Mouse (Mus musculus): ENCODE data around the gene Nkain2. TPM values are rescaled to one million over a fixed set of nuclear protein-coding genes. Genes with fewer than 3 reads are reported as not detected.
A peak's percentile ranks its signal among the peaks of the same experiment; 100 is the strongest.

The Nkain2 gene
- total and polyA plus RNA-seq, 2 experiments from 2014 or later = 23.3 to 45.0 TPM

GRCm38 (mm10) chr10:32631043-32631442 lies 259.2 kb downstream of the Nkain2 start:
- WGBS = 97% methylated on average over 2 of the region's 2 CpGs
- H3K4me2 ChIP-seq (ENCODE audit: low read depth, low read length, poor library complexity, severe bottlenecking) = no peak overlapping the region
- no peak overlapping the region for H3K9ac ChIP-seq (replicated peaks; ENCODE audit: low read length, poor library complexity, severe bottlenecking)
- no peaks in the 10 kb centered on the region for H3K36me3 ChIP-seq (ENCODE audit: insufficient read depth, low read length)
- ATAC-seq (ENCODE audit: low FRiP score) = no peak
- H3K9me3 ChIP-seq (ENCODE audit: low read length) = no peaks in the 10 kb centered on the region
- no peaks in the 10 kb centered on the region for H3K27me3 ChIP-seq (ENCODE audit: insufficient read depth, low read length)
- H3K27ac ChIP-seq (ENCODE audit: low read depth, low read length) = no peak overlapping the region
- no peak overlapping the region for H3K4me3 ChIP-seq (ENCODE audit: low read depth, low read length)
- no peak for DNase-seq (ENCODE audit: low spot score)
- no peaks in the 10 kb centered on the region for H3K4me1 ChIP-seq (ENCODE audit: insufficient read depth, low read length)
- TF ChIP-seq CTCF (IDR thresholded peaks at IDR 0.05) = no peak

GRCm38 (mm10) chr10:32604448-32604847 lies 285.8 kb downstream of the Nkain2 start:
- TF ChIP-seq CTCF (IDR thresholded peaks at IDR 0.05) = no peak
- Histone ChIP-seq H3K27me3 (ENCODE audit: insufficient read depth, low read length) (no peaks in the 10 kb centered on the region), H3K36me3 (ENCODE audit: insufficient read depth, low read length) (no peaks in the 10 kb centered on the region), H3K9ac (replicated peaks; ENCODE audit: low read length, poor library complexity, severe bottlenecking) (no peak overlapping the region), H3K27ac (ENCODE audit: low read depth, low read length) (no peak overlapping the region), H3K4me2 (ENCODE audit: low read depth, low read length, poor library complexity, severe bottlenecking) (no peak overlapping the region), H3K9me3 (ENCODE audit: low read length) (no peaks in the 10 kb centered on the region), H3K4me3 (ENCODE audit: low read depth, low read length) (no peak overlapping the region), H3K4me1 (ENCODE audit: insufficient read depth, low read length) (no peaks in the 10 kb centered on the region)
- ATAC-seq (ENCODE audit: low FRiP score) (no peak), DNase-seq (ENCODE audit: low spot score) (peak; percentile 24)

GRCm38 (mm10) chr10:32602798-32603197 lies 287.5 kb downstream of the Nkain2 start:
- Histone ChIP-seq H3K4me2 (ENCODE audit: low read depth, low read length, poor library complexity, severe bottlenecking) (no peak overlapping the region), H3K4me3 (ENCODE audit: low read depth, low read length) (no peak overlapping the region), H3K9ac (replicated peaks; ENCODE audit: low read length, poor library complexity, severe bottlenecking) (no peak overlapping the region), H3K9me3 (ENCODE audit: low read length) (no peaks in the 10 kb centered on the region), H3K36me3 (ENCODE audit: insufficient read depth, low read length) (no peaks in the 10 kb centered on the region), H3K27ac (ENCODE audit: low read depth, low read length) (no peak overlapping the region), H3K4me1 (ENCODE audit: insufficient read depth, low read length) (no peaks in the 10 kb centered on the region), H3K27me3 (ENCODE audit: insufficient read depth, low read length) (no peaks in the 10 kb centered on the region)
- no peak for ATAC-seq (ENCODE audit: low FRiP score)
- DNase-seq (ENCODE audit: low spot score) = no peak
- no peak for TF ChIP-seq CTCF (IDR thresholded peaks at IDR 0.05)
- WGBS = 78% methylated on average over 4 of the region's 4 CpGs

- ATAC-seq (ENCODE audit: low FRiP score) = no peak
- 86% methylated on average over 2 of the region's 2 CpGs for WGBS
- Histone ChIP-seq H3K9ac (replicated peaks; ENCODE audit: low read length, poor library complexity, severe bottlenecking) (no peak overlapping the region), H3K9me3 (ENCODE audit: low read length) (no peaks in the 10 kb centered on the region), H3K27me3 (ENCODE audit: insufficient read depth, low read length) (no peaks in the 10 kb centered on the region), H3K4me3 (ENCODE audit: low read depth, low read length) (no peak overlapping the region), H3K4me2 (ENCODE audit: low read depth, low read length, poor library complexity, severe bottlenecking) (no peak overlapping the region), H3K36me3 (ENCODE audit: insufficient read depth, low read length) (no peaks in the 10 kb centered on the region), H3K27ac (ENCODE audit: low read depth, low read length) (no peak overlapping the region), H3K4me1 (ENCODE audit: insufficient read depth, low read length) (no peaks in the 10 kb centered on the region)
- no peak for TF ChIP-seq CTCF (IDR thresholded peaks at IDR 0.05)
- DNase-seq (ENCODE audit: low spot score) = no peak
Measured at GRCm38 (mm10) chr10:32594998-32595397, 295.3 kb downstream of the Nkain2 start.

GRCm38 (mm10) chr10:32577276-32577580 lies 313.0 kb downstream of the Nkain2 start:
- Histone ChIP-seq H3K4me2 (ENCODE audit: low read depth, low read length, poor library complexity, severe bottlenecking) (no peak overlapping the region), H3K27ac (ENCODE audit: low read depth, low read length) (peak overlapping the region; percentile 38; the same call in 1 of the 2 replicates), H3K27me3 (ENCODE audit: insufficient read depth, low read length) (no peaks in the 10 kb centered on the region), H3K9ac (replicated peaks; ENCODE audit: low read length, poor library complexity, severe bottlenecking) (no peak overlapping the region), H3K36me3 (ENCODE audit: insufficient read depth, low read length) (no peaks in the 10 kb centered on the region), H3K9me3 (ENCODE audit: low read length) (no peaks in the 10 kb centered on the region), H3K4me1 (ENCODE audit: insufficient read depth, low read length) (0 out of 2 replicates have a peak, but pooled peaks cover 3% of the 10 kb centered on the region), H3K4me3 (ENCODE audit: low read depth, low read length) (no peak overlapping the region)
- peak; percentile 56 for DNase-seq (ENCODE audit: low spot score)
- WGBS = 12% methylated on average over 3 of the region's 3 CpGs
- ATAC-seq (ENCODE audit: low FRiP score) = 0 out of 2 replicates have a peak, but pooled peaks have one; percentile 47
- TF ChIP-seq CTCF (IDR thresholded peaks at IDR 0.05) = no peak

GRCm38 (mm10) chr10:32576559-32577275 lies 313.5 kb downstream of the Nkain2 start:
- 0 out of 2 replicates have a peak, but pooled peaks cover 3% of the 10 kb centered on the region for H3K4me1 ChIP-seq (ENCODE audit: insufficient read depth, low read length)
- no peak overlapping the region for H3K4me2 ChIP-seq (ENCODE audit: low read depth, low read length, poor library complexity, severe bottlenecking)
- ATAC-seq (ENCODE audit: low FRiP score) (0 out of 2 replicates have a peak, but pooled peaks have one; percentile 5), DNase-seq (ENCODE audit: low spot score) (no peak)
- H3K27me3 ChIP-seq (ENCODE audit: insufficient read depth, low read length) = no peaks in the 10 kb centered on the region
- H3K36me3 ChIP-seq (ENCODE audit: insufficient read depth, low read length) = no peaks in the 10 kb centered on the region
- WGBS = 8% methylated on average over 2 of the region's 2 CpGs
- H3K4me3 ChIP-seq (ENCODE audit: low read depth, low read length) = no peak overlapping the region
- H3K27ac ChIP-seq (ENCODE audit: low read depth, low read length) = peak overlapping the region; percentile 38; the same call in 1 of the 2 replicates
- no peaks in the 10 kb centered on the region for H3K9me3 ChIP-seq (ENCODE audit: low read length)
- TF ChIP-seq CTCF (IDR thresholded peaks at IDR 0.05) = no peak
- H3K9ac ChIP-seq (replicated peaks; ENCODE audit: low read length, poor library complexity, severe bottlenecking) = no peak overlapping the region

Data from midbrain, postnatal 0 days (tissue).